Mouse (Mus musculus) ovary, postnatal 14 days (tissue): ENCODE results near the gene Leo1.
"Not testable (repeated sequence)": the region's sequence is repeated elsewhere in the genome, so short reads cannot be mapped to it uniquely, and the experiment has no call there.

Experiments
- DNase-seq: peaks from one replicate; pipeline ENCODE4 v3.0.0; 2022; ENCODE audit warnings: low spot score

Leo1 gene

DNA sequence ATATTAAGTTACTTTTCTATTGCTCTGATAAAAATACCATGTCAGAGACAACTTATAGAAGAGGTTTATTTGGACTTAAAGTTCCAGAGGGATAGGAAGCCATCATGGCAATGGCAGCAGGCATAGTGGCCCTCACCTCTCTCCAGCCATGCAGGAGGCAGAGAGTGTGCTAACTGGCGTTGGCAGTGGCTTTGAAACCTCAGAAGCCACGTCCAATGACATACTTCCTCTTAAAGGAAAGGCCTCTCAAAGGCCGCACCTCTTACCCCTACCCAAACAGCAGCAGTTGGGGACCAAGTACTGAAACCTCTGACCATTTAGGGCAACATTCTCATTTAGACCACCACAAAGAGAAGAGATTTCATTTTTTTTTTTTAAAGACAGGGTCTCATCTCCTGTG is 35.9 kb downstream of the Leo1 start:
- no peak for DNase-seq

DNA sequence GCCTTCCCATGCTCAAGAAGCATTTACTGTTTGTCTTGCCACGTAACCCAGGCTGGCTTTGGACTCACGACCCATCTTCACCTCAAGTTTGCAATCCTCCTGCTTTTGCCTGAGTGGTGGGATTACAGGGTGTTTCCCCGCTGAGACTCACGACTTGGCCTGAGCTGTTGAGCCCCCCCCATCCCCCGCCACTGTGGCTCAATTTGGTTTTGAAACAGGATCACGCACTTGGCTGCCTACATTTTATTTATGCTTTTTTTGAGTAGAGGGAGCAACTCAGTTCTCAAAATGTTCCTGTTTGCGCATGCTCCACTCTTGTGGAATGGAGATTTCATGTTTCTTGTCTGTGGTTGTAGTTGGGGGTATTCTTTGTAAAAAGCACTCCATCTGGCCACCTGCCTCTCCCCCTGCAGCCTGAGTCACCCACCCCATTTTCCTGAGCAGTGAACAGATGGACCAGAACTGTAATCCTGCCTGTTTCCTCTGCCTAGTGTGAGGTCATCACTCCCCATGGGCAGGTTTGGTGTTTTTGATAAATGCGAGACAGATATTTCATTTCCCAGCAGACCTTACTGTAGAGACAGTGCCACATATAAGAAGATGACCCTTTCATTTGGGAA is 37.9 kb downstream of the Leo1 start:
- DNase-seq = no peak

GRCm38 (mm10) chr9:75480536-75481075 is 39.3 kb downstream of the Leo1 start:
- no peak for DNase-seq

GRCm38 (mm10) chr9:75485231-75485630 is 43.9 kb downstream of the Leo1 start:
- no peak for DNase-seq

DNA sequence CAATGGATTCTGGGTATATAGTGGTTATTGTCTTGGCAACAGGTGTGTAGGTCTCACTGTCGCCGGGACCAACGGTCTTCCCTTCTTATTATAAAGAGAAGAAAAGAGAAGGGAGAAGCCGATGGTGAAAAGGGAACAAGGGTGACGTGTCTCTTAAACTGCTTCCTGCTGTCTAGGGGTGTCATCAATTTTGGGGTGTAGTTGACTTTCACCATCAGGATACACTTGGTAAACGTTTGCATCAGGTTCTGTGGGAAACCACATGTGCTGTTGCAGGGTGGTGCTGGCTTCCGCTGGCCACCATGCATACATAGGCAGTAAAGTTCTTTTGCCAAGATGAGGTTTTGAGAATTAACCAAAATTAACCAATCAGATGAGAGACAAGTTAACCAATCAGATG is 46.9 kb downstream of the Leo1 start:
- not testable (repeated sequence) for DNase-seq

DNA sequence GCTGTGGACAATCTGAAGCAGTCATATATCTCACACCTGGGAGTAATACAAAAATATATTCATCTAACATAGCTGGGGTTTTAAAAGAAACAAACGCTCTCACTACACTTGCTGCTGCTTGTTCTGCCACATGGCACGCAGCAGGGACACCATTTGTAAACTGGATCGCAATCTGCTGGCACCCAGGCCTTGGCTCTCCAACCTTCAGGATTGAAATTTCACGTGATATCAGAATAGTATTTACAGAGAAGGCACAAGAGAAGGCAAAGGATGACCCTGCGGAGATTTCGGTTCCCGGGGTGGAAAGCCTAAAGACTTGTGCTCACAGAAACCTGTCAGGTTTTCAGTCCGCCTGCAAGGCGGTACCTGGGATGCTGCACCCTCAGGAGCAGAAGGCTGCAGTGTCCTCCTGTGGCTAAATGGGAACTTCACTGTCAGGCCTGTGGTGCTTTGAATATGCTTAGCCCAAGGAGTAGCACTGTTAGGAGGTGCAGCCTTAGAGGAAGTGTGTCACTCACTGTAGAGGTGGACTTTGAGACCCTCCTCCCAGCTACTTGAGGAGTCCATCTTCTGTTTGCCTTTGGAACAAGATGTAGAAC is 53.2 kb downstream of the Leo1 start:
- no peak for DNase-seq

DNA sequence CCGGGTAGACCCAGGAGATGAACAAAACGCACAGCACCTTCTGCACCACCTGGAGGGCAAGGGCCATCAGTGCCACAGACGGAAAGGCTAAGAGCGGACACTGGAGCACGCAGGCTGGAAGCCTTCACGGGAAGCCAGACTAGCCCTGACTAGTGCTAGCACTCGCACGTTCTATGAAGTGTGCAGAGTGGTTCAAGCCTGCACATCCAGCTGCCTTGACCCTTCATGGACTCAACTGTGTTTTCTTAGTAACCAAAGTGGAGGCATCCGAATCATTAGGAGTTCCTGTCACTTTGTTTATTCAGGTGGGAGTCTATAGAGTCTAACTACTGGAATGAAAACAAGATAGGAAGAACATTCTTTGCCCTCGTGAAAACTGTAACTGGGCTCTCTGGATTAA is 54.6 kb downstream of the Leo1 start:
- no peak for DNase-seq

DNA sequence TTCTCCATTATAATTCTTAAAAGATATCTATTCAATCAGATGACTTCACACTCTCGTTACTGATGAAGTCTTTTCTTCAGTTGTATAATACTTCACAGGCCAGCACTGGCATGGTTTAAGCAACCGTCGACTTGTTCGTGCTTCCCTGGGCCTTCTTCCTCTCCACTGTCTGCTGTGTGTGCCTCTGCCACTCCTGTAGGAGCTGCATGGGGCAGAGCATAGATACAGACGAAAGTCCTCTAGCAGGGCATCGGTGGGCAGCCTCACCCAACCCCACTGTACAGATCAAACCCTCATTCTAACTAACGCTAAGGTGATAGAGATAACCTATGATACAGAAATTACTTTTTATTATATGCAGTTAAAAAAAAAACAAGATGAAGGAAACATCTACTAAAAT is 57.2 kb downstream of the Leo1 start:
- no peak for DNase-seq

GRCm38 (mm10) chr9:75504311-75504710 is 63.0 kb downstream of the Leo1 start:
- DNase-seq = no peak

- no peak for DNase-seq
These were observed 70.1 kb downstream of the Leo1 start for GRCm38 (mm10) chr9:75511236-75511939.

GRCm38 (mm10) chr9:75515464-75516113 is 74.3 kb downstream of the Leo1 start:
- DNase-seq = peak; percentile 13
